Mouse (Mus musculus): ENCODE results near the gene 5430419D17Rik. TPM values are rescaled to one million over a fixed set of nuclear protein-coding genes. Genes with fewer than 3 reads are reported as not detected.

The 5430419D17Rik gene
- total and polyA plus RNA-seq, 2 experiments, result not detected

- Histone ChIP-seq H3K4me3 (ENCODE audit: insufficient read depth, low read depth, low read length) (no peak overlapping the region), H3K79me2 (ENCODE audit: control insufficient read depth, insufficient read depth, low read length) (no peaks in the 10 kb centered on the region), H3K27me3 (ENCODE audit: control insufficient read depth, insufficient read depth, low read length) (no peaks in the 10 kb centered on the region), H3K9ac (ENCODE audit: low read depth, low read length) (no peak overlapping the region), H3K36me3 (ENCODE audit: control insufficient read depth, insufficient read depth, low read length) (no peaks in the 10 kb centered on the region), H3K27ac (replicated peaks; ENCODE audit: insufficient read depth, low read depth, low read length) (no peak overlapping the region), H3K4me1 (ENCODE audit: control insufficient read depth, insufficient read depth, low read length) (no peaks in the 10 kb centered on the region)
- TF ChIP-seq CTCF (IDR thresholded peaks at IDR 0.05; ENCODE audit: low read depth, low read length), result no peak
- TF ChIP-seq POLR2A (IDR thresholded peaks at IDR 0.05; ENCODE audit: extremely low read depth, insufficient read depth, low read length), result no peak
- no peak for DNase-seq (ENCODE audit: extremely low read depth, low read depth, low spot score)
- 59% methylated on average over 2 of the region's 2 CpGs for WGBS
Observed at GRCm38 (mm10) chr7:131331688-131332087, 157.5 kb downstream of the 5430419D17Rik start.

- TF ChIP-seq POLR2A (IDR thresholded peaks at IDR 0.05; ENCODE audit: extremely low read depth, insufficient read depth, low read length), result no peak
- no peak for TF ChIP-seq CTCF (IDR thresholded peaks at IDR 0.05; ENCODE audit: low read depth, low read length)
- no peak for DNase-seq (ENCODE audit: extremely low read depth, low read depth, low spot score)
- Histone ChIP-seq H3K36me3 (ENCODE audit: control insufficient read depth, insufficient read depth, low read length) (0 out of 2 replicates have a peak, but pooled peaks cover 1% of the 10 kb centered on the region), H3K9ac (ENCODE audit: low read depth, low read length) (no peak within 1 kb of the TSS), H3K27me3 (ENCODE audit: control insufficient read depth, insufficient read depth, low read length) (no peaks in the 10 kb centered on the region), H3K4me1 (ENCODE audit: control insufficient read depth, insufficient read depth, low read length) (no peaks in the 10 kb centered on the region), H3K79me2 (ENCODE audit: control insufficient read depth, insufficient read depth, low read length) (no peaks in the 10 kb centered on the region), H3K4me3 (ENCODE audit: insufficient read depth, low read depth, low read length) (no peak within 1 kb of the TSS), H3K27ac (replicated peaks; ENCODE audit: insufficient read depth, low read depth, low read length) (no peak within 1 kb of the TSS)
- WGBS, result 50% methylated on average over 1 of the region's 1 CpGs
Observed at GRCm38 (mm10) chr7:131333564-131333963, 159.4 kb downstream of the 5430419D17Rik start, which contains the start of gene Fam24a. Fam24a (plus strand) TSS chr7:131333864.

GRCm38 (mm10) chr7:131337502-131338068 lies 163.4 kb downstream of the 5430419D17Rik start:
- Histone ChIP-seq H3K27ac (replicated peaks; ENCODE audit: insufficient read depth, low read depth, low read length) (no peak overlapping the region), H3K9ac (ENCODE audit: low read depth, low read length) (no peak overlapping the region), H3K4me1 (ENCODE audit: control insufficient read depth, insufficient read depth, low read length) (no peaks in the 10 kb centered on the region), H3K36me3 (ENCODE audit: control insufficient read depth, insufficient read depth, low read length) (peaks cover 10% of the 10 kb centered on the region), H3K79me2 (ENCODE audit: control insufficient read depth, insufficient read depth, low read length) (no peaks in the 10 kb centered on the region), H3K4me3 (ENCODE audit: insufficient read depth, low read depth, low read length) (no peak overlapping the region), H3K27me3 (ENCODE audit: control insufficient read depth, insufficient read depth, low read length) (no peaks in the 10 kb centered on the region)
- WGBS, result 75% methylated on average over 8 of the region's 8 CpGs
- DNase-seq (ENCODE audit: extremely low read depth, low read depth, low spot score), result no peak
- no peak for TF ChIP-seq POLR2A (IDR thresholded peaks at IDR 0.05; ENCODE audit: extremely low read depth, insufficient read depth, low read length)
- TF ChIP-seq CTCF (IDR thresholded peaks at IDR 0.05; ENCODE audit: low read depth, low read length), result no peak

- WGBS, result 91% methylated on average over 7 of the region's 7 CpGs
- Histone ChIP-seq H3K27me3 (ENCODE audit: control insufficient read depth, insufficient read depth, low read length) (no peaks in the 10 kb centered on the region), H3K79me2 (ENCODE audit: control insufficient read depth, insufficient read depth, low read length) (no peaks in the 10 kb centered on the region), H3K36me3 (ENCODE audit: control insufficient read depth, insufficient read depth, low read length) (peaks cover 34% of the 10 kb centered on the region), H3K27ac (replicated peaks; ENCODE audit: insufficient read depth, low read depth, low read length) (no peak overlapping the region), H3K9ac (ENCODE audit: low read depth, low read length) (no peak overlapping the region), H3K4me3 (ENCODE audit: insufficient read depth, low read depth, low read length) (no peak overlapping the region), H3K4me1 (ENCODE audit: control insufficient read depth, insufficient read depth, low read length) (no peaks in the 10 kb centered on the region)
- no peak for DNase-seq (ENCODE audit: extremely low read depth, low read depth, low spot score)
- TF ChIP-seq POLR2A (IDR thresholded peaks at IDR 0.05; ENCODE audit: extremely low read depth, insufficient read depth, low read length), result no peak
- no peak for TF ChIP-seq CTCF (IDR thresholded peaks at IDR 0.05; ENCODE audit: low read depth, low read length)
Observed at GRCm38 (mm10) chr7:131345856-131346541, 171.8 kb downstream of the 5430419D17Rik start.

Other genes with a start within 250 kb of the 5430419D17Rik start
- 3.2 and 3.6 TPM in 2 replicates for gene Htra1, start 238.3 kb upstream of the 5430419D17Rik start, total RNA-seq (2014; rRNA removed)
- 2.6 and 3.1 TPM in 2 replicates for gene Htra1, start 238.3 kb upstream of the 5430419D17Rik start, polyA plus RNA-seq (2012; rRNA removed)
- 5.6 and 32.1 TPM in 2 replicates for gene Dmbt1, start 142.3 kb upstream of the 5430419D17Rik start, total RNA-seq (2014; rRNA removed)
- gene Dmbt1, start 142.3 kb upstream of the 5430419D17Rik start, polyA plus RNA-seq (2012; rRNA removed), result 0.35 and 0.55 TPM in 2 replicates
- not detected in 2 replicates for gene 4933402N03Rik, start 28.1 kb upstream of the 5430419D17Rik start, total RNA-seq (2014; rRNA removed)
- gene 4933402N03Rik, start 28.1 kb upstream of the 5430419D17Rik start, polyA plus RNA-seq (2012; rRNA removed), result not detected in 2 replicates
- gene Cuzd1, start 147.9 kb downstream of the 5430419D17Rik start, total RNA-seq (2014; rRNA removed), result 0.47 and 4.0 TPM in 2 replicates
- gene Cuzd1, start 147.9 kb downstream of the 5430419D17Rik start, polyA plus RNA-seq (2012; rRNA removed), result not detected in 2 replicates
- gene Fam24b, start 155.1 kb downstream of the 5430419D17Rik start, total RNA-seq (2014; rRNA removed), result not detected in 2 replicates
- gene Fam24b, start 155.1 kb downstream of the 5430419D17Rik start, polyA plus RNA-seq (2012; rRNA removed), result 0.91 TPM in 1 of 2 replicates, not detected in the other
- gene Fam24a, start 159.5 kb downstream of the 5430419D17Rik start, total RNA-seq (2014; rRNA removed), result not detected in 2 replicates
- gene Fam24a, start 159.5 kb downstream of the 5430419D17Rik start, polyA plus RNA-seq (2012; rRNA removed), result not detected in 2 replicates
- gene 2310057M21Rik, start 188.4 kb downstream of the 5430419D17Rik start, total RNA-seq (2014; rRNA removed), result 1.7 and 1.9 TPM in 2 replicates
- 2.0 and 3.7 TPM in 2 replicates for gene 2310057M21Rik, start 188.4 kb downstream of the 5430419D17Rik start, polyA plus RNA-seq (2012; rRNA removed)
- 26.2 and 27.0 TPM in 2 replicates for gene Pstk, start 196.7 kb downstream of the 5430419D17Rik start, total RNA-seq (2014; rRNA removed)
- 26.7 and 30.9 TPM in 2 replicates for gene Pstk, start 196.7 kb downstream of the 5430419D17Rik start, polyA plus RNA-seq (2012; rRNA removed)
- gene Ikzf5, start 236.1 kb downstream of the 5430419D17Rik start, total RNA-seq (2014; rRNA removed), result 3.8 and 4.9 TPM in 2 replicates
- 2.0 and 3.4 TPM in 2 replicates for gene Ikzf5, start 236.1 kb downstream of the 5430419D17Rik start, polyA plus RNA-seq (2012; rRNA removed)
- gene Acadsb, start 236.2 kb downstream of the 5430419D17Rik start, total RNA-seq (2014; rRNA removed), result 95.8 and 105 TPM in 2 replicates
- 20.3 and 24.4 TPM in 2 replicates for gene Acadsb, start 236.2 kb downstream of the 5430419D17Rik start, polyA plus RNA-seq (2012; rRNA removed)

All from liver, adult 2 months (tissue).